Mouse (Mus musculus): Measurements from ENCODE around the gene Stoml1. TPM values are rescaled to one million over a fixed set of nuclear protein-coding genes. Genes with fewer than 3 reads are reported as not detected.
"Not testable (repeated sequence)": the region's sequence is repeated elsewhere in the genome, so short reads cannot be mapped to it uniquely, and the experiment has no call there.

The Stoml1 gene
- polyA plus RNA-seq, 1 experiment from 2014 or later = 65.2 TPM

DNA sequence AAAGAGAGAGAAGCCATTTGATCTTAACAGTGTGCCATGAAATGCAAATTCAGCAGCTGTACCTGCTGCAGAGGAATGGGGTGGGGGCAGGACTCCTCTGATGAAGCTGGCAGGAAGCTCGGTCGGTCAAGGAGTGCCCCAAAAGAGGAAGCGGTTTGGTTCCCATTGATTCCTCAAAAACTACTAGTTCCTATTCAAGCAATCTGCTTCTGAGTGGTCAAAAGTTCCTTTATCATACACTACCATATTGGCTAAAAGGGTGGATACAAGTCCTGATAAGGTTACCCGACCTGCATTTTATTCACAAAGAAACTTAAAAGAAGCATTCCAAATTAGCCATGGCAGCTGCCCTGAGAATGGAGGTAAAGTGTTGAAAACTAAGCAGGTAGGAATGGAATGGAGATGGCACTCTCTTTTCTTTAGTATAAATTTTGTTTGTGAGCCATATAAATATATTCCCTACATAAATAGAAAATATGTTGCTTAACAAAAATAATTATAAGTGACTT is 6.8 kb upstream of the Stoml1 start:
- Histone ChIP-seq H3K27ac (replicated peaks) (no peak overlapping the region), H3K9me3 (no peaks in the 10 kb centered on the region), H3K36me3 (no peaks in the 10 kb centered on the region), H3K4me3 (no peak overlapping the region), H3K27me3 (no peaks in the 10 kb centered on the region), H3K9ac (replicated peaks) (no peak overlapping the region), H3K4me2 (replicated peaks) (no peak overlapping the region), H3K4me1 (peaks cover 42% of the 10 kb centered on the region)
- no peak for ATAC-seq (ENCODE audit: low FRiP score, low read depth)
- WGBS = 80% methylated on average over 4 of the region's 4 CpGs

GRCm38 (mm10) chr9:58247064-58247759 is 5.8 kb upstream of the Stoml1 start:
- peak; percentile 69; the same call in 1 of the 2 replicates for ATAC-seq (ENCODE audit: low FRiP score, low read depth)
- Histone ChIP-seq H3K4me2 (replicated peaks) (peak overlapping the region; percentile 43), H3K4me3 (0 out of 2 replicates have a peak overlapping the region, but pooled peaks have one; percentile 17), H3K27me3 (no peaks in the 10 kb centered on the region), H3K36me3 (no peaks in the 10 kb centered on the region), H3K4me1 (peaks cover 32% of the 10 kb centered on the region), H3K9me3 (no peaks in the 10 kb centered on the region), H3K9ac (replicated peaks) (peak overlapping the region; percentile 49; the same call in 1 of the 2 replicates), H3K27ac (replicated peaks) (peak overlapping the region; percentile 42; the same call in 1 of the 2 replicates)
- WGBS = 17% methylated on average over 25 of the region's 25 CpGs

DNA sequence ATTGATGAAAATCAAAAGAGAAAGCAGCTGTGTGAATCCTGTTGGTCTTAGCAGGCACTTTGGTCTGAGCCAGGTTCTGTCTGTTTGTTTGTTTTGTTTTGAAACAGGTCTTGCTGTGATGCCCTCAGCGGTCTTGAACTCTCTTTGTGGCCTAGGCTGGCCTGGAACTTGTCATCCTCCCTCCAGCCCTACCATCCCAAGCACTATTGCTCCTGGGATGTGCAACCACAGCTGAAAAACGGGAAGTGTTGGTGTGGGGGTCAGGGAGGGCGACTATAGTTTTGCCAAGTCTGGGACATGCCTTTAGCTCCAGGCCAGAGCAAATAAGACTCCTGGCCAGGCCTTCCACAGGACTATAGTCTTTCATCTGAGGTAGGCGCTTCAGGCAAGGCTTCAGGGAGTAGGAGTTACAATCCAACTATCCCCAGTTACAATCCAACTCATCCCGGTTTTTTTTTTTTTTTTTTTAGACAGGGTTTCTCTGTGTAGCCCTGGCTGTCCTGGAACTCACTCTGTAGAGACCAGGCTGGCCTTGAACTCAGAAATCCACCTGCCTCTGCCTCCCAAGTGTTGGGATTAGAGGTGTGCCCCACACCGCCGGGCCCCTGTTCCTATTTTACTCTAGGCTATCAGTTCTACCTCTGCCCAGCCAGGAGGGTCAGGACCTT is 4.1 kb upstream of the Stoml1 start:
- Histone ChIP-seq H3K4me2 (replicated peaks) (peak overlapping the region; percentile 59), H3K4me3 (peak overlapping the region; percentile 42), H3K4me1 (peaks cover 33% of the 10 kb centered on the region), H3K27me3 (no peaks in the 10 kb centered on the region), H3K27ac (replicated peaks) (no peak overlapping the region), H3K9ac (replicated peaks) (peak overlapping the region; percentile 56; the same call in 1 of the 2 replicates), H3K9me3 (no peaks in the 10 kb centered on the region), H3K36me3 (no peaks in the 10 kb centered on the region)
- ATAC-seq (ENCODE audit: low FRiP score, low read depth) = no peak
- WGBS = 47% methylated on average over 7 of the region's 7 CpGs

- peak within 1 kb of the TSS; percentile 59 for H3K4me2 ChIP-seq (replicated peaks)
- ATAC-seq (ENCODE audit: low FRiP score, low read depth) = no peak
- WGBS = 4% methylated on average over 16 of the region's 16 CpGs
- H3K27me3 ChIP-seq = no peaks in the 10 kb centered on the region
- peak within 1 kb of the TSS; percentile 42 for H3K4me3 ChIP-seq
- no peak within 1 kb of the TSS for H3K27ac ChIP-seq (replicated peaks)
- H3K9ac ChIP-seq (replicated peaks) = peak within 1 kb of the TSS; percentile 56
- H3K36me3 ChIP-seq = no peaks in the 10 kb centered on the region
- H3K9me3 ChIP-seq = no peaks in the 10 kb centered on the region
- H3K4me1 ChIP-seq = peaks cover 39% of the 10 kb centered on the region
These were observed 3.3 kb upstream of the Stoml1 start, which contains the start of gene Pml for GRCm38 (mm10) chr9:58249592-58250192. Gene Pml, minus strand, starts transcription at chr9:58249786.

DNA sequence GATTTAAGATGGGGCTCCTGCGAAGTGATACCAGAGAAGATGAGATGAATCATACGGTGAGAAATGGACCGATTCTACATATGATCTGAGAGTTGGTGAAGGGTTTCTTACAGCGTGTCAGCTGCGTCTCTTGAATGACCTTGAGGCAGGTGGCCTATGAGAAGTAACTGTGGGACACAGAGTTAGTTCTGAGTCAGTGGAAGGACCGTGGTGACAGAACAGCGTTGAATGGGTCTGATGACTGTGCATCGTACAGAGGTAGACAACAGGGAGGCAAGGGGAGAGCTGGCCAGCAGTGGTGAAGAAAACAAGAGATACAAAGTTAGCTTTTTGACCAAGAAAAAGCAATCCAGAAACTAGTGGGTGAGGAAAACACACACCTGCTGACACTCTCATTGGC is 2.6 kb upstream of the Stoml1 start:
- peak overlapping the region; percentile 59 for H3K4me2 ChIP-seq (replicated peaks)
- peaks cover 44% of the 10 kb centered on the region for H3K4me1 ChIP-seq
- WGBS = 79% methylated on average over 8 of the region's 8 CpGs
- H3K4me3 ChIP-seq = no peak overlapping the region
- no peaks in the 10 kb centered on the region for H3K27me3 ChIP-seq
- no peaks in the 10 kb centered on the region for H3K9me3 ChIP-seq
- ATAC-seq (ENCODE audit: low FRiP score, low read depth) = no peak
- H3K9ac ChIP-seq (replicated peaks) = no peak overlapping the region
- H3K27ac ChIP-seq (replicated peaks) = no peak overlapping the region
- H3K36me3 ChIP-seq = no peaks in the 10 kb centered on the region

GRCm38 (mm10) chr9:58250730-58251129 is 2.2 kb upstream of the Stoml1 start:
- not testable (repeated sequence) for H3K9ac ChIP-seq (replicated peaks); H3K4me2 ChIP-seq (replicated peaks); H3K4me3 ChIP-seq; H3K27me3 ChIP-seq; H3K9me3 ChIP-seq; H3K36me3 ChIP-seq; ATAC-seq (ENCODE audit: low FRiP score, low read depth); H3K27ac ChIP-seq (replicated peaks)
- H3K4me1 ChIP-seq = peaks cover 44% of the 10 kb centered on the region
- 88% methylated on average over 1 of the region's 1 CpGs for WGBS

- Histone ChIP-seq H3K4me3 (peak overlapping the region; percentile 69), H3K36me3 (peaks cover 26% of the 10 kb centered on the region), H3K4me1 (peaks cover 27% of the 10 kb centered on the region), H3K9ac (replicated peaks) (peak overlapping the region; percentile 69), H3K27ac (replicated peaks) (peak overlapping the region; percentile 54), H3K4me2 (replicated peaks) (peak overlapping the region; percentile 85)
- not testable (repeated sequence) for H3K9me3 ChIP-seq; H3K27me3 ChIP-seq; ATAC-seq (ENCODE audit: low FRiP score, low read depth)
- WGBS = 67% methylated on average over 5 of the region's 5 CpGs
These were observed 800 bp downstream of the Stoml1 start for GRCm38 (mm10) chr9:58253805-58254122.

DNA sequence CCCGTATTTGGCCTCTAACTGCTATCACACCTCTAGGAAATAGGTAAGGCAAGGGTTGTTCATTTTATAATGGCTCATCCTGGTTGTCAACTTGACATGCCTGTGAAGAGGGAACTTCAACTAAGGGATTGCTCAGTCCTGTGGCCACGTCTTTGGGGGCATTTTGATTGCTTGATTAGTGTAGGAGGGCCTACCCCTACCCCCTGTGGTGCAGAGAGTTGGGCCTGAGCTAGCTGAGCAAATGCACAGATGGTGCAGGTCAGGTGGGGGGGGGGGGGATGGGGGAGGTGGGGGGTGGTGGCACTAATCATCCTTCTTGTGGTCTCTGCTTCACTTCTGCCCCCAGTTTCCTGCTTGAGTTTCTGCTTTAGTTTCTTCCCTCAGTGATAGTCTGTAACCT is 2.1 kb downstream of the Stoml1 start:
- H3K4me2 ChIP-seq (replicated peaks) = no peak overlapping the region
- H3K9ac ChIP-seq (replicated peaks) = 0 out of 2 replicates have a peak overlapping the region, but pooled peaks have one; percentile 37
- H3K27ac ChIP-seq (replicated peaks) = no peak overlapping the region
- H3K4me3 ChIP-seq = no peak overlapping the region
- 55% methylated on average over 2 of the region's 2 CpGs for WGBS
- H3K36me3 ChIP-seq = peaks cover 34% of the 10 kb centered on the region
- no peaks in the 10 kb centered on the region for H3K9me3 ChIP-seq
- H3K4me1 ChIP-seq = peaks cover 15% of the 10 kb centered on the region
- no peak for ATAC-seq (ENCODE audit: low FRiP score, low read depth)
- no peaks in the 10 kb centered on the region for H3K27me3 ChIP-seq

GRCm38 (mm10) chr9:58255704-58256685 is 3.0 kb downstream of the Stoml1 start:
- H3K27ac ChIP-seq (replicated peaks) = no peak overlapping the region
- H3K36me3 ChIP-seq = peaks cover 42% of the 10 kb centered on the region
- no peak for ATAC-seq (ENCODE audit: low FRiP score, low read depth)
- H3K4me1 ChIP-seq = peaks cover 15% of the 10 kb centered on the region
- no peak overlapping the region for H3K4me2 ChIP-seq (replicated peaks)
- WGBS = 93% methylated on average over 10 of the region's 10 CpGs
- no peak overlapping the region for H3K4me3 ChIP-seq
- no peaks in the 10 kb centered on the region for H3K27me3 ChIP-seq
- no peak overlapping the region for H3K9ac ChIP-seq (replicated peaks)
- no peaks in the 10 kb centered on the region for H3K9me3 ChIP-seq

DNA sequence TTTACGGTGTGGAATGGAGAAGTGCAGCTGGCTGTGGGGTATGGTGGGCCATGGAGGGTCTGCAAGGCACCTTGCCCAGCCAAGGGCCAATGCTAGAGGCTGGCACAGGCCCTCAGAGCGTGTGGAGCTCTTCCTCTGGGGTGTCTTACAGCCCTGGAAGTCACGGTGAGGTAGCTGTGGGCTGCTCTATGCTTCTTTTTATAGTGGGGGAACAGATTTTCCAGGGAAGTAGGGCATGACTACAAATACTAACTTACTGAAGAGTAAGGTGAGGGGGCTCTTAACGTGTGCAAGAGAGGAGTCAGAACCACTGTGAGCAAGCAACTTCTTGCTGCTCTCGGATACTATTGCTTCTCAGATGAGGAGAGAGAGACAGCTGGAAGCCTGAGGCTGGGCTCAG is 9.5 kb downstream of the Stoml1 start:
- no peak for ATAC-seq (ENCODE audit: low FRiP score, low read depth)
- peaks cover 45% of the 10 kb centered on the region for H3K36me3 ChIP-seq
- no peaks in the 10 kb centered on the region for H3K9me3 ChIP-seq
- H3K27me3 ChIP-seq = no peaks in the 10 kb centered on the region
- WGBS = 93% methylated on average over 5 of the region's 5 CpGs
- H3K27ac ChIP-seq (replicated peaks) = no peak overlapping the region
- no peak overlapping the region for H3K9ac ChIP-seq (replicated peaks)
- no peak overlapping the region for H3K4me2 ChIP-seq (replicated peaks)
- no peaks in the 10 kb centered on the region for H3K4me1 ChIP-seq
- H3K4me3 ChIP-seq = no peak overlapping the region

DNA sequence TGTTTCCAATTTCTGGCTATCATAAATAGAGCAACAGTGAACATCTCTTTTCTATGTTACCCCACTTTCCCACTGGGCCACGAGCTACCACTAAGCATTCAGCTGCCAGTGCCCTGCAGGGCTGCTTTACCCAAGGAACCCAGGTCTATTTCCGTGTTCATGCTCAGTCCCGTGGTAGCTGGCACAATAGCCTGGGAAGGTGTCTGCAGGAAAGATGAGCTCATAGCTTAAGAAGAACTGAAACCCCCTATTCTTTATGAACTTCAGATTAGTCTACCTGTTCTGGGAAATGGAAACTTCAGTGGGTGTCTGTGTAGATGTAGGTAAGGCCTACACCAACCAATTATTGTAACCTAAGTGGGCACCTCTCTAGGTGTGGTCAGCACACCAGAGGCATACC is 12.4 kb downstream of the Stoml1 start:
- no peak overlapping the region for H3K4me2 ChIP-seq (replicated peaks)
- 72% methylated on average over 3 of the region's 3 CpGs for WGBS
- H3K27ac ChIP-seq (replicated peaks) = no peak overlapping the region
- no peaks in the 10 kb centered on the region for H3K27me3 ChIP-seq
- ATAC-seq (ENCODE audit: low FRiP score, low read depth) = no peak
- H3K4me1 ChIP-seq = no peaks in the 10 kb centered on the region
- no peak overlapping the region for H3K4me3 ChIP-seq
- H3K36me3 ChIP-seq = peaks cover 28% of the 10 kb centered on the region
- no peaks in the 10 kb centered on the region for H3K9me3 ChIP-seq
- H3K9ac ChIP-seq (replicated peaks) = no peak overlapping the region
